Mouse (Mus musculus) E14TG2a.4 (cell line): Measurements from ENCODE around the gene Alkbh6.

Source experiments
- CTCF ChIP-seq: conservative IDR thresholded peaks from 2 replicates; pipeline ENCODE4 v1.5.1; 2014; ENCODE audit warnings: low read length
- POU5F1 ChIP-seq: IDR thresholded peaks from 2 replicates; pipeline ENCODE4 v1.6.1; 2014; ENCODE audit warnings: low read length, borderline replicate concordance

DNA sequence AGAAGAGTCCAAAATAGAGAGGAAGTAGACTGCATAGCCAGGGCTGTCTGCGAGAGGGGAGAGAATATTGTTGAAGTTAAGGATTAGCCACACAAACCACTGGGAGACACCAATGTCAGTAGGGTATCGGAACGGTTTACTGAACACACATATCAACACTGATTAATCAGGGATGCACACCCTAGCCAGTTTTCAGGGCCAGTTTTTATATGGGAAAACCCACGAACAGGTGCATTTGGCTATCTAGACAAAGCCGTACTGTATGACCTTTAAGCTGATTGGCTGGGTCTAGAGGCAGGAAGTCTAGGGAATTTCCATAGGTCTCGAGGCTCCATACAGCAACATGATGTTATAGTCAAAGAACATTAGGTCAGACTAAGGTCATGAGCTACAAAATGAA, 14.3 kb downstream of the Alkbh6 start:
- TF ChIP-seq CTCF (no peak), POU5F1 (no peak)
